Mouse (Mus musculus) CH12.LX (cell line): ENCODE results near the gene Bmx. TPM values are rescaled to one million over a fixed set of nuclear protein-coding genes. Genes with fewer than 3 reads are reported as not detected.

Experiments used
- DNase-seq: peaks from one replicate; pipeline ENCODE4 v3.0.0-alpha.2; 2013; ENCODE audit errors: extremely low read depth
- H3K27ac ChIP-seq: 2 replicates; pipeline ENCODE4 v1.5.1; 2012; ENCODE audit warnings: low read depth, mild to moderate bottlenecking, control low read depth, moderate library complexity; ENCODE audit not compliant: insufficient read depth
- H3K27me3 ChIP-seq: replicated peaks from 2 replicates; pipeline ENCODE3; 2012; ENCODE audit warnings: inconsistent platforms
- H3K36me3 ChIP-seq, 2 experiments: replicated peaks in 1 of 2; 2 replicates each; pipeline versions ENCODE3 to v1.6.1; 2012; ENCODE audit warnings: inconsistent platforms in 1 of 2, low read length in 1 of 2, mild to moderate bottlenecking in 1 of 2, mixed read lengths in 1 of 2, moderate library complexity in 1 of 2; ENCODE audit not compliant: control insufficient read depth in 1 of 2, insufficient read depth in 1 of 2
- H3K4me1 ChIP-seq, 2 experiments: 2 replicates each; pipeline ENCODE4 v1.6.1; 2012; ENCODE audit warnings: inconsistent platforms in 1 of 2, moderate library complexity in 1 of 2; ENCODE audit not compliant: insufficient read depth in 2 of 2, control insufficient read depth in 1 of 2
- H3K4me2 ChIP-seq: 2 replicates; pipeline ENCODE4 v1.6.1; 2012; ENCODE audit warnings: low read depth, mild to moderate bottlenecking, control low read depth; ENCODE audit not compliant: poor library complexity, insufficient read depth, severe bottlenecking
- H3K4me3 ChIP-seq, 3 experiments: fragments of 150-350 bp in 1 of 3; sonication (generic) in 1 of 3; replicated peaks in 1 of 3; 2 replicates each; pipeline versions ENCODE3 to v1.5.1; 2011 to 2012; ENCODE audit warnings: low read depth in 2 of 3, low read length in 2 of 3, mild to moderate bottlenecking in 2 of 3, moderate library complexity in 2 of 3, control low read depth in 1 of 3, improper control_type of control experiment in 1 of 3, inconsistent platforms in 1 of 3, mixed read lengths in 1 of 3; ENCODE audit not compliant: poor library complexity in 1 of 3
- H3K79me2 ChIP-seq: replicated peaks from 2 replicates; pipeline ENCODE4 v1.6.1; 2012; ENCODE audit warnings: mild to moderate bottlenecking, moderate library complexity; ENCODE audit not compliant: control insufficient read depth, poor library complexity, insufficient read depth, severe bottlenecking; ENCODE audit errors: extremely low read depth
- H3K9ac ChIP-seq: 2 replicates; pipeline ENCODE4 v1.6.1; 2012; ENCODE audit warnings: low read depth, mild to moderate bottlenecking, control low read depth, moderate library complexity; ENCODE audit not compliant: insufficient read depth
- H3K9me3 ChIP-seq: replicated peaks from 2 replicates; pipeline ENCODE3; 2012; ENCODE audit warnings: low read length, inconsistent platforms, mixed read lengths
- CHD1 ChIP-seq: IDR thresholded peaks from 2 replicates; pipeline ENCODE4 v1.6.1; 2012; ENCODE audit warnings: low read depth, low read length, improper control_type of control experiment, inconsistent platforms
- CTCF ChIP-seq, 2 experiments: IDR thresholded peaks in 1 of 2; conservative IDR thresholded peaks in 1 of 2; 2 replicates each; pipeline ENCODE4 v1.5.1; 2011 to 2012; ENCODE audit warnings: low read depth in 2 of 2, low read length in 2 of 2, improper control_type of control experiment in 1 of 2, inconsistent platforms in 1 of 2, mild to moderate bottlenecking in 1 of 2, moderate library complexity in 1 of 2
- EP300 ChIP-seq: IDR thresholded peaks from 2 replicates; pipeline ENCODE4 v1.6.1; 2011; ENCODE audit warnings: low read length, improper control_type of control experiment
- ETS1 ChIP-seq: conservative IDR thresholded peaks from 2 replicates; pipeline ENCODE4 v1.6.1; 2012; ENCODE audit warnings: low read depth, mild to moderate bottlenecking, inconsistent platforms, low read length, improper control_type of control experiment, moderate library complexity
- GABPA ChIP-seq: IDR thresholded peaks from 2 replicates; pipeline ENCODE4 v1.6.1; 2012; ENCODE audit warnings: low read depth, low read length, improper control_type of control experiment, inconsistent platforms; ENCODE audit not compliant: insufficient replicate concordance
- HCFC1 ChIP-seq: IDR thresholded peaks from 2 replicates; pipeline ENCODE4 v1.6.1; 2012; ENCODE audit warnings: low read depth, mild to moderate bottlenecking, inconsistent platforms, low read length, improper control_type of control experiment
- KAT2A ChIP-seq: IDR thresholded peaks from 2 replicates; pipeline ENCODE4 v1.6.1; 2012; ENCODE audit warnings: low read length, improper control_type of control experiment, inconsistent platforms; ENCODE audit not compliant: insufficient replicate concordance
- MAX ChIP-seq: IDR thresholded peaks from 2 replicates; pipeline ENCODE4 v1.6.1; 2011; ENCODE audit warnings: low read length, improper control_type of control experiment
- MAZ ChIP-seq: IDR thresholded peaks from 2 replicates; pipeline ENCODE4 v1.6.1; 2012; ENCODE audit warnings: low read depth, mild to moderate bottlenecking, inconsistent platforms, low read length, improper control_type of control experiment, moderate library complexity
- NELFE ChIP-seq: IDR thresholded peaks from 2 replicates; pipeline ENCODE4 v1.6.1; 2011; ENCODE audit warnings: low read depth, low read length, improper control_type of control experiment
- RAD21 ChIP-seq: IDR thresholded peaks from 2 replicates; pipeline ENCODE4 v1.6.1; 2011; ENCODE audit warnings: low read depth, mild to moderate bottlenecking, low read length, improper control_type of control experiment, moderate library complexity
- USF2 ChIP-seq: conservative IDR thresholded peaks from 2 replicates; pipeline ENCODE4 v1.6.1; 2011; ENCODE audit warnings: low read depth, low read length, improper control_type of control experiment
- ZC3H11A ChIP-seq: IDR thresholded peaks from 2 replicates; pipeline ENCODE4 v1.6.1; 2012; ENCODE audit warnings: low read depth, mild to moderate bottlenecking, inconsistent platforms, low read length, improper control_type of control experiment
- ZKSCAN1 ChIP-seq: IDR thresholded peaks from 2 replicates; pipeline ENCODE4 v1.6.1; 2012; ENCODE audit warnings: low read depth, inconsistent platforms, low read length, improper control_type of control experiment, borderline replicate concordance
- ZMIZ1 ChIP-seq: IDR thresholded peaks from 2 replicates; pipeline ENCODE4 v1.6.1; 2012; ENCODE audit warnings: low read depth, mild to moderate bottlenecking, inconsistent platforms, low read length, improper control_type of control experiment
- ZNF384 ChIP-seq: IDR thresholded peaks from 2 replicates; pipeline ENCODE4 v1.6.1; 2012; ENCODE audit warnings: low read depth, low read length, improper control_type of control experiment, inconsistent platforms
- dilution Hi-C: fragments of 300-500 bp; cut with MboI; formaldehyde crosslinking; loops from 2 replicates; pipeline ENCODE4 v1.14.3; 2020; ENCODE audit warnings: low sequenced_read_pairs; ENCODE audit not compliant: extremely low pct_unique_long_range_greater_than_20kb, extremely low pct_ligation_motif_present
- in situ Hi-C: fragments of 300-500 bp; cut with MboI; formaldehyde crosslinking; loops from 3 replicates; pipeline ENCODE4 v1.14.3; 2019; ENCODE audit warnings: low sequenced_read_pairs, low pct_ligation_motif_present, low pct_unique_long_range_greater_than_20kb, mixed read lengths
- polyA plus RNA-seq: library from polyadenylated mRNA; unstranded; fragments of >175 nt; gene quantifications from 2 replicates; pipeline ENCODE4 v1.2.1, GENCODE M21; 2012; ENCODE audit warnings: low read depth; ENCODE audit not compliant: insufficient read length
- total RNA-seq, 2 experiments: library from RNA; depleted of rRNA; stranded (reverse); fragments of 300-350 nt in 1 of 2; fragments of >200 nt in 1 of 2; gene quantifications; 2 replicates each; pipeline ENCODE4 v1.2.3; 2012 to 2014

Bmx gene
- total and polyA plus RNA-seq, 3 experiments: 0.08 TPM; not detected in 2

GRCm38 (mm10) chrX:164275536-164275935, 17.5 kb upstream of the Bmx start:
- no peak for TF ChIP-seq ZC3H11A
- TF ChIP-seq GABPA: no peak
- TF ChIP-seq ZNF384: no peak
- TF ChIP-seq USF2: no peak
- TF ChIP-seq ZKSCAN1: no peak
- no peak for TF ChIP-seq CTCF (conservative IDR thresholded peaks at IDR 0.05 in 1 of 2, IDR thresholded peaks at IDR 0.05 in 1 of 2; ENCODE audit: low read depth in 2 of 2, low read length in 2 of 2)
- no peak for TF ChIP-seq CHD1
- no peak for TF ChIP-seq RAD21
- TF ChIP-seq NELFE: no peak
- no peak for TF ChIP-seq ZMIZ1
- TF ChIP-seq KAT2A: no peak
- TF ChIP-seq ETS1: no peak
- no peaks in the 10 kb centered on the region for H3K27me3 ChIP-seq
- no peaks in the 10 kb centered on the region for H3K4me1 ChIP-seq
- H3K9ac ChIP-seq: no peak overlapping the region
- no peaks in the 10 kb centered on the region for H3K36me3 ChIP-seq
- no peak overlapping the region for H3K4me2 ChIP-seq
- dilution Hi-C loops: no loop called here
- no peak for DNase-seq
- in situ Hi-C loops: no loop called here
- H3K9me3 ChIP-seq: no peaks in the 10 kb centered on the region
- no peaks in the 10 kb centered on the region for H3K79me2 ChIP-seq
- no peak overlapping the region for H3K4me3 ChIP-seq
- H3K27ac ChIP-seq: no peak overlapping the region

GRCm38 (mm10) chrX:164270603-164271002, 12.6 kb upstream of the Bmx start:
- Histone ChIP-seq H3K9me3 (no peaks in the 10 kb centered on the region), H3K27ac (no peak overlapping the region), H3K27me3 (no peaks in the 10 kb centered on the region), H3K4me2 (no peak overlapping the region), H3K9ac (no peak overlapping the region), H3K36me3 (no peaks in the 10 kb centered on the region), H3K4me1 (peaks cover 0 to 14% of the 10 kb centered on the region in 2 experiments; a peak in 1 of 4 replicates), H3K79me2 (no peaks in the 10 kb centered on the region), H3K4me3 (no peak overlapping the region)
- DNase-seq: no peak
- dilution Hi-C loops (no loop called here), in situ Hi-C loops (no loop called here)
- TF ChIP-seq MAX: no peak
- TF ChIP-seq ZC3H11A: no peak
- TF ChIP-seq MAZ: no peak
- TF ChIP-seq RAD21: no peak
- no peak for TF ChIP-seq EP300
- TF ChIP-seq HCFC1: no peak
- no peak for TF ChIP-seq USF2
